10 mouse cellular contexts compared by ENCODE assay signal in the genomic region with DNA sequence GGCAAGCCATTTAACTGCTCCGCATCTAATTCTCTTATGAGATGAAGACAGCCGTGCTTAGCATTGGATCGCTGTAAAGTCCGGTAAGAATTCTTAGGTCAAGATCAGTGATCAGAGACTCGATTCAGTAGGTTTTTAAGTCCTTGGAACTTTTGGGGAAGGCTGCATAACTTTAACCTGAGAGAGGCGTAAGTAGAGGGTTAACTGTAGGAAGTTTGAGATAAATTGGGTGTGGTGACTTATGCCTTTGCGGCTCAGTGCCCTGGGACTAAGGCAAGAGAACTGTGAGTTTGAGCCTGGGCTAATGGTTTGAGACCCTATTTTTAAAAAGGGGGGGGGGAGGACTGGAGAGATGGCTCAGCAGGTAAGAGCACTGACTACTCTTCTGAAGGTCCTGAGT. TPM values are rescaled to one million over a fixed set of nuclear protein-coding genes. Genes with fewer than 3 reads are reported as not detected.
DNase-seq lines count a peak whose midpoint lies in the region; ATAC-seq and TF ChIP-seq lines count a peak whose summit lies in the region.
"Had no signal": no experiment of that assay in that cellular context is flagged by ENCODE, and none has a peak within 500 bp of the region (broad histone marks: within the 10 kb centered on the region; RNA-seq: fewer than 3 reads in every experiment).

No protein-coding gene starts in this region.

- DNase-seq in kidney, postnatal 0 days (ENCODE audit: low spot score): no peak
- DNase-seq in kidney, postnatal 25 days: no peak
- DNase-seq in left cerebral cortex, adult 18-20 months (ENCODE audit: low spot score in 2 of 2): no peak
- DNase-seq in right cerebral cortex, postnatal 14 days: no peak
- DNase-seq: kidney, postnatal 10 days; lung, postnatal 36 days had no signal

- no peak for TF ChIP-seq CTCF in kidney, postnatal 0 days (IDR thresholded peaks at IDR 0.05; ENCODE audit: low read depth)

- H3K27ac ChIP-seq in kidney, postnatal 0 days: no peak overlapping the region
- no peak overlapping the region for H3K27ac ChIP-seq in embryonic facial prominence, embryonic 13.5 days
- no peak overlapping the region for H3K27ac ChIP-seq in hindbrain, embryonic 16.5 days (ENCODE audit: low read depth, low read length)
- H3K27ac ChIP-seq in macrophage: no peak overlapping the region

- H3K79me2 ChIP-seq in macrophage (ENCODE audit: inconsistent target): peaks cover 57% of the 10 kb centered on the region

- peak overlapping the region; percentile 69; the same call in 1 of the 2 replicates for H3K4me3 ChIP-seq in kidney, postnatal 0 days (replicated peaks; ENCODE audit: low read depth, low read length)
- peak overlapping the region; percentile 71 for H3K4me3 ChIP-seq in embryonic facial prominence, embryonic 13.5 days
- H3K4me3 ChIP-seq in hindbrain, embryonic 16.5 days (ENCODE audit: low read length): no peak overlapping the region
- peak overlapping the region; percentile 90; the same call in 1 of the 2 replicates for H3K4me3 ChIP-seq in macrophage (ENCODE audit: inconsistent target)

- no peak for ATAC-seq in kidney, postnatal 0 days (replicated peaks; ENCODE audit: low FRiP score, low read depth)
- ATAC-seq in embryonic facial prominence, embryonic 13.5 days (ENCODE audit: insufficient number of reproducible peaks, insufficient read depth, low FRiP score, low TSS enrichment, low read depth): no peak
- ATAC-seq in hindbrain, embryonic 16.5 days: no peak
- no peak for ATAC-seq in activated CD4-positive, CD25-positive, alpha-beta regulatory T cell, adult 4 months

- no peaks in the 10 kb centered on the region for H3K27me3 ChIP-seq in kidney, postnatal 0 days (ENCODE audit: insufficient read depth, low read length)
- H3K27me3 ChIP-seq in embryonic facial prominence, embryonic 13.5 days: no peaks in the 10 kb centered on the region
- no peaks in the 10 kb centered on the region for H3K27me3 ChIP-seq in hindbrain, embryonic 16.5 days (replicated peaks; ENCODE audit: control insufficient read depth, insufficient read depth, low read length)

- no peaks in the 10 kb centered on the region for H3K36me3 ChIP-seq in kidney, postnatal 0 days (ENCODE audit: insufficient read depth, low read length)
- H3K36me3 ChIP-seq in embryonic facial prominence, embryonic 13.5 days: no peaks in the 10 kb centered on the region
- no peaks in the 10 kb centered on the region for H3K36me3 ChIP-seq in hindbrain, embryonic 16.5 days (ENCODE audit: control insufficient read depth, insufficient read depth, low read length)
- no peaks in the 10 kb centered on the region for H3K36me3 ChIP-seq in macrophage (ENCODE audit: inconsistent target)

- 62% methylated on average over 7 of the region's 7 CpGs for WGBS in kidney, postnatal 0 days
- WGBS in embryonic facial prominence, embryonic 13.5 days: 77% methylated on average over 7 of the region's 7 CpGs
- WGBS in hindbrain, embryonic 16.5 days: 81% methylated on average over 7 of the region's 7 CpGs
- 92% methylated on average over 7 of the region's 7 CpGs for WGBS in macrophage (ENCODE audit: missing documents)

- 0 out of 2 replicates have a peak, but pooled peaks cover 4% of the 10 kb centered on the region for H3K4me1 ChIP-seq in kidney, postnatal 0 days (replicated peaks; ENCODE audit: insufficient read depth, low read length)
- peaks cover 10% of the 10 kb centered on the region for H3K4me1 ChIP-seq in embryonic facial prominence, embryonic 13.5 days
- peaks cover 13% of the 10 kb centered on the region for H3K4me1 ChIP-seq in hindbrain, embryonic 16.5 days (ENCODE audit: control insufficient read depth, insufficient read depth, low read depth, low read length)

- peak overlapping the region; percentile 69 for H3K4me2 ChIP-seq in kidney, postnatal 0 days (ENCODE audit: low read length)
- H3K4me2 ChIP-seq in embryonic facial prominence, embryonic 13.5 days: peak overlapping the region; percentile 66
- H3K4me2 ChIP-seq in hindbrain, embryonic 16.5 days (ENCODE audit: low read length): peak overlapping the region; percentile 75

- no peaks in the 10 kb centered on the region for H3K9me3 ChIP-seq in kidney, postnatal 0 days (replicated peaks; ENCODE audit: low read length)
- H3K9me3 ChIP-seq in embryonic facial prominence, embryonic 13.5 days: no peaks in the 10 kb centered on the region
- no peaks in the 10 kb centered on the region for H3K9me3 ChIP-seq in hindbrain, embryonic 16.5 days (ENCODE audit: control insufficient read depth, low read length)

- H3K9ac ChIP-seq in kidney, postnatal 0 days (ENCODE audit: low read depth, low read length): no peak overlapping the region
- H3K9ac ChIP-seq in embryonic facial prominence, embryonic 13.5 days: no peak overlapping the region
- H3K9ac ChIP-seq in hindbrain, embryonic 16.5 days (ENCODE audit: low read depth, low read length): no peak overlapping the region

RNA-seq across cellular contexts. Expression of a gene that starts 1.4 kb away (rescaled TPM):
- 90.6 and 93.4 TPM in 2 replicates for polyA plus RNA-seq in kidney, postnatal 0 days (2015; fragmentation: Nextera tagmentation; extraction: Ambion mirVana)
- 52.0 and 59.3 TPM in 2 replicates for polyA plus RNA-seq in embryonic facial prominence, embryonic 13.5 days (2015; fragmentation: Nextera tagmentation; extraction: Ambion mirVana)
- 51.1 and 53.7 TPM in 2 replicates for polyA plus RNA-seq in hindbrain, embryonic 16.5 days (2015; fragmentation: Nextera tagmentation; extraction: Ambion mirVana)
- total RNA-seq in macrophage (2018; cell fraction: chromatin; rRNA removed): 10 to 100 TPM in 24 of 26 experiments, 1 to 10 TPM in 2; 7.3 to 49.7 (median 38.8) TPM
- 10 to 100 TPM; 32.8 to 58.9 (median 44.1) TPM for total RNA-seq in macrophage (2018; cell fraction: cytosol; rRNA removed)
- 10 to 100 TPM; 23.3 to 80.9 (median 51.6) TPM for total RNA-seq in macrophage (2018; cell fraction: nucleus; rRNA removed)
- polyA plus RNA-seq in macrophage (2018): 42.1 to 61.4 TPM (median 45.7 TPM) in 3 replicates
- 10 to 100 TPM; 24.3 to 25.9 TPM for polyA plus RNA-seq in activated CD4-positive, CD25-positive, alpha-beta regulatory T cell, adult 4 months (2017; shearing (Covaris generic))
- total RNA-seq in left cerebral cortex, adult 18-20 months (2021): 10 to 100 TPM; 20.1 to 20.6 TPM

RNA-seq across cellular contexts. Expression of a gene that starts 28.4 kb away (rescaled TPM):
- 0.34 and 0.51 TPM in 2 replicates for polyA plus RNA-seq in kidney, postnatal 0 days (2015; fragmentation: Nextera tagmentation; extraction: Ambion mirVana)
- polyA plus RNA-seq in embryonic facial prominence, embryonic 13.5 days (2015; fragmentation: Nextera tagmentation; extraction: Ambion mirVana): not detected in 2 replicates
- polyA plus RNA-seq in hindbrain, embryonic 16.5 days (2015; fragmentation: Nextera tagmentation; extraction: Ambion mirVana): 0.10 TPM in 1 of 2 replicates, not detected in the other
- total RNA-seq in macrophage (2018; cell fraction: chromatin; rRNA removed): under 1 TPM in 13 of 26 experiments, not detected in 13; 0.26 to 0.75 (median 0.34) TPM
- under 1 TPM in 6 of 26 experiments, not detected in 20; 0.04 to 0.11 (median 0.07) TPM for total RNA-seq in macrophage (2018; cell fraction: cytosol; rRNA removed)
- total RNA-seq in macrophage (2018; cell fraction: nucleus; rRNA removed): 1 to 10 TPM in 1 of 26 experiments, under 1 TPM in 10, not detected in 15; 0.17 to 1.2 (median 0.24) TPM
- not detected in 3 replicates for polyA plus RNA-seq in macrophage (2018)
- polyA plus RNA-seq in activated CD4-positive, CD25-positive, alpha-beta regulatory T cell, adult 4 months (2017; shearing (Covaris generic)): not detected
- under 1 TPM; 0.14 to 0.28 TPM for total RNA-seq in left cerebral cortex, adult 18-20 months (2021)

RNA-seq across cellular contexts. Expression of a gene that starts 47.7 kb away (rescaled TPM):
- 166 and 183 TPM in 2 replicates for polyA plus RNA-seq in kidney, postnatal 0 days (2015; fragmentation: Nextera tagmentation; extraction: Ambion mirVana)
- polyA plus RNA-seq in embryonic facial prominence, embryonic 13.5 days (2015; fragmentation: Nextera tagmentation; extraction: Ambion mirVana): 199 and 214 TPM in 2 replicates
- 104 and 108 TPM in 2 replicates for polyA plus RNA-seq in hindbrain, embryonic 16.5 days (2015; fragmentation: Nextera tagmentation; extraction: Ambion mirVana)
- 10 to 100 TPM; 11.1 to 60.8 (median 35.7) TPM for total RNA-seq in macrophage (2018; cell fraction: chromatin; rRNA removed)
- 10 to 100 TPM; 30.5 to 51.4 (median 41.6) TPM for total RNA-seq in macrophage (2018; cell fraction: cytosol; rRNA removed)
- total RNA-seq in macrophage (2018; cell fraction: nucleus; rRNA removed): 10 to 100 TPM; 15.4 to 73.7 (median 34.2) TPM
- polyA plus RNA-seq in macrophage (2018): 27.4 to 82.6 TPM (median 54.2 TPM) in 3 replicates
- polyA plus RNA-seq in activated CD4-positive, CD25-positive, alpha-beta regulatory T cell, adult 4 months (2017; shearing (Covaris generic)): 100 to 1,000 TPM; 401 to 440 TPM
- 10 to 100 TPM; 45.7 to 49.1 TPM for total RNA-seq in left cerebral cortex, adult 18-20 months (2021)

RNA-seq across cellular contexts. Expression of a gene that starts 47.9 kb away (rescaled TPM):
- 404 and 411 TPM in 2 replicates for polyA plus RNA-seq in kidney, postnatal 0 days (2015; fragmentation: Nextera tagmentation; extraction: Ambion mirVana)
- 337 and 351 TPM in 2 replicates for polyA plus RNA-seq in embryonic facial prominence, embryonic 13.5 days (2015; fragmentation: Nextera tagmentation; extraction: Ambion mirVana)
- polyA plus RNA-seq in hindbrain, embryonic 16.5 days (2015; fragmentation: Nextera tagmentation; extraction: Ambion mirVana): 249 and 250 TPM in 2 replicates
- total RNA-seq in macrophage (2018; cell fraction: chromatin; rRNA removed): 100 to 1,000 TPM in 1 of 26 experiments, 10 to 100 TPM in 25; 11.3 to 119 (median 57.5) TPM
- 100 to 1,000 TPM in 18 of 26 experiments, 10 to 100 TPM in 8; 83.7 to 131 (median 112) TPM for total RNA-seq in macrophage (2018; cell fraction: cytosol; rRNA removed)
- total RNA-seq in macrophage (2018; cell fraction: nucleus; rRNA removed): 100 to 1,000 TPM in 1 of 26 experiments, 10 to 100 TPM in 25; 24.0 to 112 (median 50.6) TPM
- polyA plus RNA-seq in macrophage (2018): 84.2 to 177 TPM (median 93.5 TPM) in 3 replicates
- polyA plus RNA-seq in activated CD4-positive, CD25-positive, alpha-beta regulatory T cell, adult 4 months (2017; shearing (Covaris generic)): 10 to 100 TPM; 72.2 to 87.3 TPM
- total RNA-seq in left cerebral cortex, adult 18-20 months (2021): 100 to 1,000 TPM; 115 to 117 TPM
